Mouse (Mus musculus): ENCODE results near the gene Wipf1.

DNA sequence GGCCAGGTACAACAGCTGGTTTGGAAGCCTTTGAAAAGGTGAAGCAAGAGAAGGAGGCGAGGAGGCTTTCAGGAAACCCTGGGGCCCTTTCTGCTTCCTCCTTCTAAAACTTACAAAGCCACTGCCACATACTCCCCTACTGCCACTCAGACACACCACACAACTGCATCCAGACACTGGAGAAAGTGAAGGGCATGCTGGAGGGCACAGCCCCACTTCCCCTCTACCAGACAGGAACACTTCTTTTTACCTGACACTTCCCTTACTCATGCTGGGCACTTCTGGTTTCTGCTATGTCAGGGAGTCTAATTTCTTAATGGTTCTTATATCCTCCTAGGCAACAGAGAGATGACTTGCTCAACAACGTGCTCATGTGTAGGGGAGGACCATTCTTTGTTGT, 19.0 kb upstream of the Wipf1 start:
- TF ChIP-seq POLR2A (IDR thresholded peaks at IDR 0.05; ENCODE audit: control insufficient read depth, extremely low read depth, insufficient read depth, low read length, poor library complexity) (no peak), CTCF (IDR thresholded peaks at IDR 0.05; ENCODE audit: borderline replicate concordance, control insufficient read depth, extremely low read depth, insufficient read depth, low read length, poor library complexity) (no peak)
